In the genomic region with DNA sequence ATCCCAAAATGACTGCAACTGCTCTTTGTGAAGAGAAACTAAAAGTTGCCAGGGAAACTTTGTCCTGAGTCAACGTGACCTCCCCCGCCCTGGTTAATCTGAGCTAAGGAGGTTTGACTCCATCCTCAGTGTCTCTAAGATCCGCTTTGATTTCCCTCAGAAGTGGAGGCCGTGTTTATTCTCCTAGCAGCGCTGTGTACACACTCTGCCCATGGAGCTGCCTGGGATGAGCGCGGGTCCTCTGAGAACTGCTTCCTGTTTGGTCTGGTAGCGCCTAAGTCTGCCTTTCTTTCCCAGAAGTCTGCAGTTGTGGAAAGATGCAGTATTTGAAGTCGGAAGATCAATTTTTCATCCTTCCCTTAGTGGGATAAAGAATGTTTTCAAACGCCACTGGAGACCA, we compare ENCODE assay signal across 17 mouse cellular contexts.
DNase-seq lines count a peak whose midpoint lies in the region; ATAC-seq and TF ChIP-seq lines count a peak whose summit lies in the region.
"Had no signal": no experiment of that assay in that cellular context is flagged by ENCODE, and none has a peak within 500 bp of the region (broad histone marks: within the 10 kb centered on the region; RNA-seq: fewer than 3 reads in every experiment).

No protein-coding gene starts in this region.

- H3K4me1 ChIP-seq in lung, embryonic 14.5 days (ENCODE audit: insufficient read depth) = peaks cover 7% of the 10 kb centered on the region
- H3K4me1 ChIP-seq in lung, adult 2 months (ENCODE audit: control insufficient read depth, insufficient read depth, low read length) = peaks cover 2% of the 10 kb centered on the region; the same call in 1 of the 2 replicates
- H3K4me1 ChIP-seq: forebrain, embryonic 15.5 days had no signal

- TF ChIP-seq CTCF in lung, embryonic 14.5 days (IDR thresholded peaks at IDR 0.05; ENCODE audit: low read depth) = no peak
- no peak for TF ChIP-seq CTCF in lung, adult 2 months (IDR thresholded peaks at IDR 0.05; ENCODE audit: insufficient read depth, low read length)

- no peak overlapping the region for H3K4me3 ChIP-seq in lung, embryonic 14.5 days (ENCODE audit: low read depth, low read length)
- no peak overlapping the region for H3K4me3 ChIP-seq in lung, adult 2 months (replicated peaks; ENCODE audit: extremely low read depth, low read depth, low read length)
- H3K4me3 ChIP-seq: embryonic facial prominence, embryonic 13.5 days; forebrain, embryonic 15.5 days; hindbrain, embryonic 12.5 days; limb, embryonic 13.5 days; stomach, embryonic 15.5 days had no signal

- TF ChIP-seq POLR2A in lung, adult 2 months (IDR thresholded peaks at IDR 0.05; ENCODE audit: borderline replicate concordance, extremely low read depth, low read depth, low read length) = no peak

- H3K36me3 ChIP-seq in lung, embryonic 14.5 days (ENCODE audit: insufficient read depth) = no peaks in the 10 kb centered on the region
- H3K36me3 ChIP-seq: embryonic facial prominence, embryonic 13.5 days; forebrain, embryonic 15.5 days; hindbrain, embryonic 12.5 days; limb, embryonic 13.5 days; stomach, embryonic 15.5 days had no signal

- H3K27ac ChIP-seq in lung, embryonic 14.5 days (ENCODE audit: low read depth) = no peak overlapping the region
- H3K27ac ChIP-seq: embryonic facial prominence, embryonic 13.5 days; forebrain, embryonic 15.5 days; hindbrain, embryonic 12.5 days; limb, embryonic 13.5 days; liver, embryonic 14.5 days; stomach, embryonic 15.5 days had no signal

- no peak overlapping the region for H3K9ac ChIP-seq in lung, embryonic 14.5 days
- H3K9ac ChIP-seq: embryonic facial prominence, embryonic 13.5 days; forebrain, embryonic 15.5 days; hindbrain, embryonic 12.5 days; limb, embryonic 13.5 days; liver, embryonic 14.5 days; stomach, embryonic 15.5 days had no signal

- peak overlapping the region; percentile 40; the same call in 1 of the 2 replicates for H3K4me2 ChIP-seq in lung, embryonic 14.5 days
- H3K4me2 ChIP-seq: embryonic facial prominence, embryonic 13.5 days; forebrain, embryonic 15.5 days; hindbrain, embryonic 12.5 days; limb, embryonic 13.5 days; stomach, embryonic 15.5 days had no signal

- no peaks in the 10 kb centered on the region for H3K9me3 ChIP-seq in lung, embryonic 14.5 days (ENCODE audit: low read depth, low read length)
- H3K9me3 ChIP-seq: embryonic facial prominence, embryonic 13.5 days; forebrain, embryonic 15.5 days; hindbrain, embryonic 12.5 days; limb, embryonic 13.5 days; stomach, embryonic 15.5 days had no signal

- H3K27me3 ChIP-seq in lung, embryonic 14.5 days (ENCODE audit: insufficient read depth, low read length) = no peaks in the 10 kb centered on the region
- H3K27me3 ChIP-seq: embryonic facial prominence, embryonic 13.5 days; stomach, embryonic 15.5 days had no signal

- peak; percentile 74 for ATAC-seq in lung, embryonic 14.5 days (ENCODE audit: insufficient read depth)
- ATAC-seq: forebrain, embryonic 15.5 days had no signal

- WGBS in lung, embryonic 14.5 days = 13% methylated on average over 10 of the region's 10 CpGs
- WGBS in lung, adult 2 months = 24% methylated on average over 10 of the region's 10 CpGs

- peak; percentile 73 for DNase-seq in lung, embryonic 14.5 days
- no peak for DNase-seq in lung, adult 2 months
- DNase-seq in embryo, embryonic 10 days (ENCODE audit: low spot score) = peak; percentile 51
- DNase-seq in embryo, embryonic 9.5 days (ENCODE audit: extremely low spot score) = peak; percentile 14
- DNase-seq in lung, postnatal 36 days = peak; percentile 44
- no peak for DNase-seq in testis, postnatal 10 days (ENCODE audit: low spot score)
- no peak for DNase-seq in left cerebral cortex, adult 8-10 months (ENCODE audit: low spot score in 2 of 2)
- DNase-seq: adrenal gland, adult 2 months; cerebellum, adult 8-10 months; gastrocnemius, postnatal 25 days; right cerebral cortex, postnatal 14 days had no signal

Comparison
In these comparisons a context has a peak if more than half of its experiments do, and no peak if none do; other contexts are left out.
1. DNase-seq: peak in lung, embryonic 14.5 days (single experiment), embryo, embryonic 10 days (single experiment), embryo, embryonic 9.5 days (single experiment) and lung, postnatal 36 days (single experiment); none in lung, adult 2 months (single experiment), testis, postnatal 10 days (single experiment) and left cerebral cortex, adult 8-10 months (0 of 2).